Mouse (Mus musculus): ENCODE results near the gene Cux2.

- TF ChIP-seq POLR2A (IDR thresholded peaks at IDR 0.05; ENCODE audit: low read depth, low read length) (no peak), CTCF (IDR thresholded peaks at IDR 0.05; ENCODE audit: extremely low read depth, insufficient read depth, insufficient read length, insufficient replicate concordance) (no peak)
Measured at GRCm38 (mm10) chr5:121846322-121846721, 203.6 kb downstream of the Cux2 start.

Data from spleen, adult 2 months (tissue).